Mouse (Mus musculus) forelimb bud, embryonic 11.5 days (tissue): ENCODE measurements around the gene Rhot2.
A peak's percentile ranks its signal among the peaks of the same experiment; 100 is the strongest.
"Not testable (repeated sequence)": the region's sequence is repeated elsewhere in the genome, so short reads cannot be mapped to it uniquely, and the experiment has no call there.

Source experiments
- DNase-seq: peaks from one replicate; pipeline ENCODE4 v3.0.0-alpha.2; 2012; ENCODE audit warnings: low read depth, low spot score

Rhot2 gene

GRCm38 (mm10) chr17:25828712-25829557 lies 15.7 kb downstream of the Rhot2 start, which contains the start of gene Jmjd8:
Jmjd8 (plus strand) TSS chr17:25828867.
- peak; percentile 79 for DNase-seq

- DNase-seq: no peak
These were observed 16.4 kb downstream of the Rhot2 start for GRCm38 (mm10) chr17:25828223-25828594.

- no peak for DNase-seq
These were observed 17.0 kb downstream of the Rhot2 start for GRCm38 (mm10) chr17:25827546-25828222.

- no peak for DNase-seq
These were observed 17.6 kb downstream of the Rhot2 start for GRCm38 (mm10) chr17:25827011-25827410.

- DNase-seq: no peak
These were observed 18.6 kb downstream of the Rhot2 start for GRCm38 (mm10) chr17:25825984-25826570.

GRCm38 (mm10) chr17:25825311-25825710 lies 19.3 kb downstream of the Rhot2 start:
- no peak for DNase-seq

- no peak for DNase-seq
These were observed 20.1 kb downstream of the Rhot2 start for GRCm38 (mm10) chr17:25824362-25825142.

GRCm38 (mm10) chr17:25823452-25823851 lies 21.2 kb downstream of the Rhot2 start, which contains the start of gene Wdr24:
Wdr24 (plus strand) TSS chr17:25823627.
- peak; percentile 86 for DNase-seq

- DNase-seq: no peak
These were observed 25.5 kb downstream of the Rhot2 start for GRCm38 (mm10) chr17:25818851-25819780.

GRCm38 (mm10) chr17:25817662-25818061 lies 27.0 kb downstream of the Rhot2 start:
- no peak for DNase-seq

GRCm38 (mm10) chr17:25813471-25813870 lies 31.2 kb downstream of the Rhot2 start:
- DNase-seq: peak; percentile 93

GRCm38 (mm10) chr17:25810890-25811289 lies 33.8 kb downstream of the Rhot2 start:
- no peak for DNase-seq

- no peak for DNase-seq
These were observed 34.9 kb downstream of the Rhot2 start for GRCm38 (mm10) chr17:25809606-25810340.

- DNase-seq: peak; percentile 59
These were observed 35.7 kb downstream of the Rhot2 start, which contains the start of gene Fbxl16 for GRCm38 (mm10) chr17:25808789-25809605. Fbxl16 (plus strand) TSS chr17:25809085.

GRCm38 (mm10) chr17:25808028-25808427 lies 36.6 kb downstream of the Rhot2 start:
- DNase-seq: no peak

GRCm38 (mm10) chr17:25807452-25807851 lies 37.2 kb downstream of the Rhot2 start:
- not testable (repeated sequence) for DNase-seq

GRCm38 (mm10) chr17:25806507-25806906 lies 38.1 kb downstream of the Rhot2 start:
- no peak for DNase-seq

- DNase-seq: no peak
These were observed 41.7 kb downstream of the Rhot2 start for GRCm38 (mm10) chr17:25802825-25803517.
